Mouse (Mus musculus): ENCODE measurements around the gene Erc2. TPM values are rescaled to one million over a fixed set of nuclear protein-coding genes. Genes with fewer than 3 reads are reported as not detected.
"Not testable (repeated sequence)": the region's sequence is repeated elsewhere in the genome, so short reads cannot be mapped to it uniquely, and the experiment has no call there.

The Erc2 gene
- polyA plus RNA-seq (2014; fragmentation: Nextera tagmentation; extraction: Ambion mirVana): 80.1 and 90.7 TPM in 2 replicates

- H3K9ac ChIP-seq (replicated peaks; ENCODE audit: low read length): peak within 1 kb of the TSS; percentile 90
- under 1% methylated on average over 78 of the region's 78 CpGs for WGBS
- H3K27ac ChIP-seq (replicated peaks; ENCODE audit: low read depth, low read length): peak within 1 kb of the TSS; percentile 90
- no peaks in the 10 kb centered on the region for H3K36me3 ChIP-seq (ENCODE audit: control insufficient read depth, insufficient read depth, low read length)
- ATAC-seq (ENCODE audit: low FRiP score, low TSS enrichment) (peak; percentile 94), DNase-seq (peak; percentile 94)
- H3K9me3 ChIP-seq (ENCODE audit: control insufficient read depth, low read length): no peaks in the 10 kb centered on the region
- H3K4me3 ChIP-seq (replicated peaks; ENCODE audit: low read depth, low read length): peak within 1 kb of the TSS; percentile 83
- H3K27me3 ChIP-seq (ENCODE audit: control insufficient read depth, insufficient read depth, low read length): no peaks in the 10 kb centered on the region
- H3K4me2 ChIP-seq (ENCODE audit: low read length): peak within 1 kb of the TSS; percentile 71
- peaks cover 5% of the 10 kb centered on the region; the same call in 1 of the 2 replicates for H3K4me1 ChIP-seq (ENCODE audit: control insufficient read depth, insufficient read depth, low read length)
Observed at GRCm38 (mm10) chr14:27622176-27622922, at the start of gene Erc2. TSS of gene Erc2 (plus strand) at chr14:27622428.

GRCm38 (mm10) chr14:27578443-27578842 lies 43.8 kb upstream of the Erc2 start:
- no peaks in the 10 kb centered on the region for H3K27me3 ChIP-seq (ENCODE audit: control insufficient read depth, insufficient read depth, low read length)
- 87% methylated on average over 2 of the region's 2 CpGs for WGBS
- H3K27ac ChIP-seq (replicated peaks; ENCODE audit: low read depth, low read length): no peak overlapping the region
- H3K9me3 ChIP-seq (ENCODE audit: control insufficient read depth, low read length): no peaks in the 10 kb centered on the region
- no peaks in the 10 kb centered on the region for H3K4me1 ChIP-seq (ENCODE audit: control insufficient read depth, insufficient read depth, low read length)
- H3K4me3 ChIP-seq (replicated peaks; ENCODE audit: low read depth, low read length): no peak overlapping the region
- no peaks in the 10 kb centered on the region for H3K36me3 ChIP-seq (ENCODE audit: control insufficient read depth, insufficient read depth, low read length)
- DNase-seq (no peak), ATAC-seq (ENCODE audit: low FRiP score, low TSS enrichment) (no peak)
- H3K9ac ChIP-seq (replicated peaks; ENCODE audit: low read length): no peak overlapping the region
- no peak overlapping the region for H3K4me2 ChIP-seq (ENCODE audit: low read length)

GRCm38 (mm10) chr14:27589616-27590015 lies 32.6 kb upstream of the Erc2 start:
- not testable (repeated sequence) for H3K9ac ChIP-seq (replicated peaks; ENCODE audit: low read length); H3K4me1 ChIP-seq (ENCODE audit: control insufficient read depth, insufficient read depth, low read length); H3K36me3 ChIP-seq (ENCODE audit: control insufficient read depth, insufficient read depth, low read length); H3K4me3 ChIP-seq (replicated peaks; ENCODE audit: low read depth, low read length); H3K4me2 ChIP-seq (ENCODE audit: low read length); H3K9me3 ChIP-seq (ENCODE audit: control insufficient read depth, low read length); H3K27me3 ChIP-seq (ENCODE audit: control insufficient read depth, insufficient read depth, low read length); ATAC-seq (ENCODE audit: low FRiP score, low TSS enrichment); H3K27ac ChIP-seq (replicated peaks; ENCODE audit: low read depth, low read length)
- peak; percentile 40 for DNase-seq

GRCm38 (mm10) chr14:27592163-27592562 lies 30.1 kb upstream of the Erc2 start:
- Histone ChIP-seq H3K4me1 (ENCODE audit: control insufficient read depth, insufficient read depth, low read length) (no peaks in the 10 kb centered on the region), H3K4me3 (replicated peaks; ENCODE audit: low read depth, low read length) (no peak overlapping the region), H3K27ac (replicated peaks; ENCODE audit: low read depth, low read length) (no peak overlapping the region), H3K27me3 (ENCODE audit: control insufficient read depth, insufficient read depth, low read length) (no peaks in the 10 kb centered on the region), H3K9me3 (ENCODE audit: control insufficient read depth, low read length) (no peaks in the 10 kb centered on the region), H3K4me2 (ENCODE audit: low read length) (no peak overlapping the region), H3K9ac (replicated peaks; ENCODE audit: low read length) (no peak overlapping the region), H3K36me3 (ENCODE audit: control insufficient read depth, insufficient read depth, low read length) (no peaks in the 10 kb centered on the region)
- 89% methylated on average over 7 of the region's 7 CpGs for WGBS
- ATAC-seq (ENCODE audit: low FRiP score, low TSS enrichment) (no peak), DNase-seq (no peak)

GRCm38 (mm10) chr14:27596265-27596664 lies 26.0 kb upstream of the Erc2 start:
- no peaks in the 10 kb centered on the region for H3K27me3 ChIP-seq (ENCODE audit: control insufficient read depth, insufficient read depth, low read length)
- H3K4me1 ChIP-seq (ENCODE audit: control insufficient read depth, insufficient read depth, low read length): no peaks in the 10 kb centered on the region
- no peak overlapping the region for H3K4me2 ChIP-seq (ENCODE audit: low read length)
- no peak for ATAC-seq (ENCODE audit: low FRiP score, low TSS enrichment)
- no peak overlapping the region for H3K27ac ChIP-seq (replicated peaks; ENCODE audit: low read depth, low read length)
- no peak overlapping the region for H3K4me3 ChIP-seq (replicated peaks; ENCODE audit: low read depth, low read length)
- H3K9me3 ChIP-seq (ENCODE audit: control insufficient read depth, low read length): no peaks in the 10 kb centered on the region
- H3K9ac ChIP-seq (replicated peaks; ENCODE audit: low read length): no peak overlapping the region
- 5% methylated on average over 7 of the region's 7 CpGs for WGBS
- no peaks in the 10 kb centered on the region for H3K36me3 ChIP-seq (ENCODE audit: control insufficient read depth, insufficient read depth, low read length)
- DNase-seq: peak; percentile 87

- DNase-seq (peak; percentile 35), ATAC-seq (ENCODE audit: low FRiP score, low TSS enrichment) (no peak)
- no peak overlapping the region for H3K4me3 ChIP-seq (replicated peaks; ENCODE audit: low read depth, low read length)
- no peaks in the 10 kb centered on the region for H3K4me1 ChIP-seq (ENCODE audit: control insufficient read depth, insufficient read depth, low read length)
- H3K36me3 ChIP-seq (ENCODE audit: control insufficient read depth, insufficient read depth, low read length): no peaks in the 10 kb centered on the region
- no peak overlapping the region for H3K4me2 ChIP-seq (ENCODE audit: low read length)
- no peaks in the 10 kb centered on the region for H3K27me3 ChIP-seq (ENCODE audit: control insufficient read depth, insufficient read depth, low read length)
- 67% methylated on average over 13 of the region's 13 CpGs for WGBS
- H3K9ac ChIP-seq (replicated peaks; ENCODE audit: low read length): no peak overlapping the region
- no peaks in the 10 kb centered on the region for H3K9me3 ChIP-seq (ENCODE audit: control insufficient read depth, low read length)
- no peak overlapping the region for H3K27ac ChIP-seq (replicated peaks; ENCODE audit: low read depth, low read length)
Observed at GRCm38 (mm10) chr14:27602136-27602535, 20.1 kb upstream of the Erc2 start.

GRCm38 (mm10) chr14:27607419-27607818 lies 14.8 kb upstream of the Erc2 start:
- Histone ChIP-seq H3K4me3 (replicated peaks; ENCODE audit: low read depth, low read length) (no peak overlapping the region), H3K27ac (replicated peaks; ENCODE audit: low read depth, low read length) (no peak overlapping the region), H3K9me3 (ENCODE audit: control insufficient read depth, low read length) (no peaks in the 10 kb centered on the region), H3K4me2 (ENCODE audit: low read length) (no peak overlapping the region), H3K4me1 (ENCODE audit: control insufficient read depth, insufficient read depth, low read length) (no peaks in the 10 kb centered on the region), H3K36me3 (ENCODE audit: control insufficient read depth, insufficient read depth, low read length) (no peaks in the 10 kb centered on the region), H3K27me3 (ENCODE audit: control insufficient read depth, insufficient read depth, low read length) (no peaks in the 10 kb centered on the region), H3K9ac (replicated peaks; ENCODE audit: low read length) (no peak overlapping the region)
- DNase-seq (no peak), ATAC-seq (ENCODE audit: low FRiP score, low TSS enrichment) (no peak)
- 84% methylated on average over 3 of the region's 3 CpGs for WGBS

GRCm38 (mm10) chr14:27613766-27614165 lies 8.5 kb upstream of the Erc2 start:
- no peak for ATAC-seq (ENCODE audit: low FRiP score, low TSS enrichment)
- WGBS: 76% methylated on average over 5 of the region's 5 CpGs

GRCm38 (mm10) chr14:27617286-27617685 lies 4.9 kb upstream of the Erc2 start:
- no peak overlapping the region for H3K4me3 ChIP-seq (replicated peaks; ENCODE audit: low read depth, low read length)
- ATAC-seq (ENCODE audit: low FRiP score, low TSS enrichment) (no peak), DNase-seq (no peak)
- H3K27me3 ChIP-seq (ENCODE audit: control insufficient read depth, insufficient read depth, low read length): no peaks in the 10 kb centered on the region
- H3K27ac ChIP-seq (replicated peaks; ENCODE audit: low read depth, low read length): no peak overlapping the region
- H3K4me2 ChIP-seq (ENCODE audit: low read length): no peak overlapping the region
- H3K9ac ChIP-seq (replicated peaks; ENCODE audit: low read length): no peak overlapping the region
- H3K4me1 ChIP-seq (ENCODE audit: control insufficient read depth, insufficient read depth, low read length): no peaks in the 10 kb centered on the region
- 85% methylated on average over 3 of the region's 3 CpGs for WGBS
- no peaks in the 10 kb centered on the region for H3K36me3 ChIP-seq (ENCODE audit: control insufficient read depth, insufficient read depth, low read length)
- no peaks in the 10 kb centered on the region for H3K9me3 ChIP-seq (ENCODE audit: control insufficient read depth, low read length)

More at GRCm38 (mm10) chr14:27613766-27614165, 8.5 kb upstream of the Erc2 start:
- Histone ChIP-seq H3K9me3 (ENCODE audit: control insufficient read depth, low read length) (no peaks in the 10 kb centered on the region), H3K27me3 (ENCODE audit: control insufficient read depth, insufficient read depth, low read length) (no peaks in the 10 kb centered on the region), H3K27ac (replicated peaks; ENCODE audit: low read depth, low read length) (no peak overlapping the region), H3K36me3 (ENCODE audit: control insufficient read depth, insufficient read depth, low read length) (no peaks in the 10 kb centered on the region), H3K4me2 (ENCODE audit: low read length) (no peak overlapping the region), H3K4me3 (replicated peaks; ENCODE audit: low read depth, low read length) (no peak overlapping the region), H3K9ac (replicated peaks; ENCODE audit: low read length) (no peak overlapping the region), H3K4me1 (ENCODE audit: control insufficient read depth, insufficient read depth, low read length) (no peaks in the 10 kb centered on the region)
- no peak for DNase-seq

All from midbrain, embryonic 14.5 days (tissue).